Mouse (Mus musculus) neural tube, embryonic 12.5 days (tissue): ENCODE measurements at regions not wholly inside any gene's neighbourhood (a gene's known extent, or its start where the extent isn't known, plus 50 kb on each side); places are given as distances from the start of the nearest gene placed in this dataset.

Source experiments
- ATAC-seq: fragments of 200-750 bp; cut with Nextera tagmentation; 2 replicates; pipeline ENCODE4 v1.8.0; 2017; ENCODE audit warnings: low read depth, mild to moderate bottlenecking, moderate TSS enrichment, moderate library complexity; ENCODE audit not compliant: low FRiP score
- H3K27ac ChIP-seq: fragments of 300-500 bp; sonication (generic); 2 replicates; pipeline ENCODE4 v1.5.1; 2016
- H3K27me3 ChIP-seq: fragments of 300-500 bp; sonication (generic); replicated peaks from 2 replicates; pipeline ENCODE4 v1.6.1; 2016; ENCODE audit warnings: mild to moderate bottlenecking
- H3K36me3 ChIP-seq: fragments of 300-500 bp; sonication (generic); 2 replicates; pipeline ENCODE4 v1.6.1; 2016; ENCODE audit warnings: mild to moderate bottlenecking
- H3K4me1 ChIP-seq: fragments of 300-500 bp; sonication (generic); 2 replicates; pipeline ENCODE4 v1.6.1; 2016
- H3K4me2 ChIP-seq: fragments of 300-500 bp; sonication (generic); replicated peaks from 2 replicates; pipeline ENCODE4 v1.6.1; 2016; ENCODE audit warnings: mild to moderate bottlenecking
- H3K4me3 ChIP-seq: fragments of 300-500 bp; sonication (generic); 2 replicates; pipeline ENCODE4 v1.5.1; 2016
- H3K9ac ChIP-seq: fragments of 300-500 bp; sonication (generic); 2 replicates; pipeline ENCODE4 v1.6.1; 2016; ENCODE audit warnings: mild to moderate bottlenecking
- H3K9me3 ChIP-seq: fragments of 300-500 bp; sonication (generic); 2 replicates; pipeline ENCODE4 v1.6.1; 2016; ENCODE audit warnings: mild to moderate bottlenecking
- WGBS: fragments of 180-500 bp; shearing (Covaris S2); methylation state at CpG from one replicate; pipeline ENCODE4 v1.1.7; 2016; 5-methylcytosine and 5-hydroxymethylcytosine counted together

DNA sequence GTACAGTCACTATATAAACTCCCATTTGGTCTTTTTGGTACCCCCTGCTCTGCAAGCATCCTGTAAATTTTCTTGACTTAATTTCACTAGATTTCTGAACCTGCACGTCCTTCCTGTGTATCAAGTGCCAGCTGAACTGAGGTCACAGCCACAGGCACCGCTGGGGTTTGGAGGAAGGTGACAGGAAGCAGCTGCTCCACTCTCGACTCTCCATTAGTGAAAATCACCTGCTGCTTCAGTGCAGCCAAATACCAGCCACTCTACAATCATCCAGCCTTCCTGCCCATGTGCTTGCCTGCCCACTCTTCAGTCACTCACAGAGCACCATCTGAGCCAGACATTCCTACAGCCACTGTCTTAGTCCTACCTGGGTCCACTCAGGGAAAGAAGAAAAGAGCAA, 364.3 kb upstream of the 2610301B20Rik start:
- no peaks in the 10 kb centered on the region for H3K9me3 ChIP-seq
- H3K4me1 ChIP-seq = no peaks in the 10 kb centered on the region
- H3K36me3 ChIP-seq = no peaks in the 10 kb centered on the region
- no peak overlapping the region for H3K9ac ChIP-seq
- no peak overlapping the region for H3K4me3 ChIP-seq
- H3K27me3 ChIP-seq = no peaks in the 10 kb centered on the region
- 73% methylated on average over 3 of the region's 3 CpGs for WGBS
- no peak for ATAC-seq
- H3K4me2 ChIP-seq = no peak overlapping the region
- H3K27ac ChIP-seq = no peak overlapping the region

- Histone ChIP-seq H3K4me3 (no peak overlapping the region), H3K27ac (no peak overlapping the region), H3K36me3 (no peaks in the 10 kb centered on the region), H3K9me3 (no peaks in the 10 kb centered on the region), H3K4me1 (no peaks in the 10 kb centered on the region), H3K4me2 (no peak overlapping the region), H3K9ac (no peak overlapping the region), H3K27me3 (no peaks in the 10 kb centered on the region)
- no peak for ATAC-seq
- WGBS = 24% methylated on average over 2 of the region's 2 CpGs
Observed at GRCm38 (mm10) chr4:10550711-10551305, 323.5 kb upstream of the 2610301B20Rik start.

- Histone ChIP-seq H3K4me3 (no peak overlapping the region), H3K36me3 (no peaks in the 10 kb centered on the region), H3K27me3 (no peaks in the 10 kb centered on the region), H3K4me1 (no peaks in the 10 kb centered on the region), H3K9ac (no peak overlapping the region), H3K27ac (no peak overlapping the region), H3K4me2 (no peak overlapping the region), H3K9me3 (no peaks in the 10 kb centered on the region)
- 94% methylated on average over 5 of the region's 5 CpGs for WGBS
- ATAC-seq = no peak
Observed at GRCm38 (mm10) chr4:10553724-10554123, 320.6 kb upstream of the 2610301B20Rik start.

GRCm38 (mm10) chr4:10560078-10560477, 314.2 kb upstream of the 2610301B20Rik start:
- Histone ChIP-seq H3K27ac (no peak overlapping the region), H3K9me3 (no peaks in the 10 kb centered on the region), H3K27me3 (no peaks in the 10 kb centered on the region), H3K4me3 (no peak overlapping the region), H3K4me2 (no peak overlapping the region), H3K9ac (no peak overlapping the region), H3K4me1 (no peaks in the 10 kb centered on the region), H3K36me3 (no peaks in the 10 kb centered on the region)
- 80% methylated on average over 3 of the region's 3 CpGs for WGBS
- ATAC-seq = no peak

GRCm38 (mm10) chr4:10604513-10604912, 269.8 kb upstream of the 2610301B20Rik start:
- no peaks in the 10 kb centered on the region for H3K36me3 ChIP-seq
- no peak for ATAC-seq
- no peak overlapping the region for H3K9ac ChIP-seq
- no peak overlapping the region for H3K27ac ChIP-seq
- no peaks in the 10 kb centered on the region for H3K27me3 ChIP-seq
- no peaks in the 10 kb centered on the region for H3K9me3 ChIP-seq
- no peak overlapping the region for H3K4me2 ChIP-seq
- 84% methylated on average over 10 of the region's 10 CpGs for whole genome bisulfite sequencing
- H3K4me3 ChIP-seq = no peak overlapping the region
- H3K4me1 ChIP-seq = no peaks in the 10 kb centered on the region

- no peaks in the 10 kb centered on the region for H3K4me1 ChIP-seq
- no peak overlapping the region for H3K4me3 ChIP-seq
- no peak overlapping the region for H3K9ac ChIP-seq
- no peak overlapping the region for H3K27ac ChIP-seq
- no peak for ATAC-seq
- H3K36me3 ChIP-seq = no peaks in the 10 kb centered on the region
- WGBS = 78% methylated on average over 7 of the region's 7 CpGs
- H3K9me3 ChIP-seq = no peaks in the 10 kb centered on the region
- no peaks in the 10 kb centered on the region for H3K27me3 ChIP-seq
- no peak overlapping the region for H3K4me2 ChIP-seq
Observed at GRCm38 (mm10) chr4:10607855-10608576, 266.3 kb upstream of the 2610301B20Rik start.

DNA sequence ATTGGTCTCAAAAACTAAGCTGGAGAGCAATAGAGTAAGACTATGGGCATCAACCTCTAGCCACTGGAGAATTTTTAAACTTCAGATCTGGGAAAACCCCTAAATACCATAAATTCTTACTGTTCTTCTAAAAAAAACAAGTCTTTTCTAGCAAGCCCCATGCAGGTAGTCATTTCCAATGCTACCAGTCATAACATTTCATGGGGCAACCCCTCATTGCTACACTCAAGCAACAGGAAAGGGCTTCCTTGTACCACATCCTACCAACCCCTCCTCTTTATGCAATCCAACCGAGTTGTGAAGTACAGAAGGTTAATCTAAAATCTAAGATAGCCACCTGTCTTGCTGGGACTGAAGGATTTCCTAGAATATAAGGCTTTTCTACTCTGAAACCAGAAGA, 263.5 kb upstream of the 2610301B20Rik start:
- Histone ChIP-seq H3K4me3 (no peak overlapping the region), H3K4me1 (no peaks in the 10 kb centered on the region), H3K9me3 (no peaks in the 10 kb centered on the region), H3K27me3 (no peaks in the 10 kb centered on the region), H3K4me2 (no peak overlapping the region), H3K9ac (no peak overlapping the region), H3K36me3 (no peaks in the 10 kb centered on the region), H3K27ac (no peak overlapping the region)
- no peak for ATAC-seq
- 58% methylated on average over 1 of the region's 1 CpGs for WGBS
